Mouse (Mus musculus) cortical plate, adult 2 months (tissue): ENCODE results near the gene Ptprm. TPM values are rescaled to one million over a fixed set of nuclear protein-coding genes. Genes with fewer than 3 reads are reported as not detected.

Experiments used
- H3K27ac ChIP-seq: fragments of 200-500 bp; 2 replicates; pipeline ENCODE4 v1.5.1; 2012; ENCODE audit warnings: low read length, control low read depth, inconsistent platforms; ENCODE audit not compliant: insufficient read depth
- H3K4me1 ChIP-seq: fragments of 200-500 bp; 2 replicates; pipeline ENCODE4 v1.6.1; 2011; ENCODE audit warnings: low read length; ENCODE audit not compliant: control insufficient read depth, insufficient read depth
- H3K4me3 ChIP-seq: fragments of 200-500 bp; 2 replicates; pipeline ENCODE4 v1.5.1; 2011; ENCODE audit warnings: mild to moderate bottlenecking, low read length, control low read depth; ENCODE audit not compliant: insufficient read depth
- CTCF ChIP-seq: fragments of 200-500 bp; IDR thresholded peaks from 2 replicates; pipeline ENCODE4 v1.5.1; 2011; ENCODE audit warnings: mild to moderate bottlenecking, control low read depth, low read length; ENCODE audit not compliant: insufficient read depth; ENCODE audit errors: extremely low read depth
- POLR2A ChIP-seq: fragments of 200-500 bp; IDR thresholded peaks from 2 replicates; pipeline ENCODE4 v1.6.1; 2011; ENCODE audit warnings: mild to moderate bottlenecking, low read length, control low read depth; ENCODE audit not compliant: insufficient read depth; ENCODE audit errors: extremely low read depth
- polyA plus RNA-seq: library from polyadenylated mRNA; depleted of rRNA; stranded (reverse); fragments of >200 nt; gene quantifications from 2 replicates; pipeline ENCODE4 v1.2.3, GENCODE M21; 2012

Gene Ptprm
- polyA plus RNA-seq, 1 experiment = 21.8 TPM

GRCm38 (mm10) chr17:66671287-66671686, 683.0 kb downstream of the Ptprm start:
- Histone ChIP-seq H3K27ac (no peak overlapping the region), H3K4me1 (no peaks in the 10 kb centered on the region), H3K4me3 (no peak overlapping the region)
- TF ChIP-seq POLR2A = no peak
- no peak for TF ChIP-seq CTCF

GRCm38 (mm10) chr17:66665791-66666190, 688.5 kb downstream of the Ptprm start:
- Histone ChIP-seq H3K4me1 (no peaks in the 10 kb centered on the region), H3K4me3 (no peak overlapping the region), H3K27ac (no peak overlapping the region)
- TF ChIP-seq POLR2A = no peak

GRCm38 (mm10) chr17:66665201-66665756, 689.0 kb downstream of the Ptprm start:
- no peak overlapping the region for H3K27ac ChIP-seq
- H3K4me1 ChIP-seq = no peaks in the 10 kb centered on the region
- H3K4me3 ChIP-seq = no peak overlapping the region
- no peak for TF ChIP-seq POLR2A
- no peak for TF ChIP-seq CTCF

- Histone ChIP-seq H3K27ac (no peak overlapping the region), H3K4me1 (no peaks in the 10 kb centered on the region), H3K4me3 (no peak overlapping the region)
- TF ChIP-seq CTCF (no peak), POLR2A (no peak)
These were observed 689.5 kb downstream of the Ptprm start for GRCm38 (mm10) chr17:66664796-66665195.

- H3K4me3 ChIP-seq = no peak overlapping the region
- no peaks in the 10 kb centered on the region for H3K4me1 ChIP-seq
- H3K27ac ChIP-seq = no peak overlapping the region
- TF ChIP-seq POLR2A (no peak), CTCF (no peak)
These were observed 695.0 kb downstream of the Ptprm start for GRCm38 (mm10) chr17:66659242-66659641.

- H3K4me1 ChIP-seq = no peaks in the 10 kb centered on the region
- TF ChIP-seq POLR2A (no peak), CTCF (no peak)
- H3K27ac ChIP-seq = no peak overlapping the region
- H3K4me3 ChIP-seq = no peak overlapping the region
These were observed 716.1 kb downstream of the Ptprm start for GRCm38 (mm10) chr17:66637951-66638722.

- Histone ChIP-seq H3K4me1 (no peaks in the 10 kb centered on the region), H3K27ac (no peak overlapping the region), H3K4me3 (no peak overlapping the region)
- TF ChIP-seq POLR2A = no peak
- TF ChIP-seq CTCF = no peak
These were observed 734.1 kb downstream of the Ptprm start for GRCm38 (mm10) chr17:66619996-66620656.

GRCm38 (mm10) chr17:66619255-66619826, 734.9 kb downstream of the Ptprm start:
- TF ChIP-seq CTCF (no peak), POLR2A (no peak)
- Histone ChIP-seq H3K27ac (no peak overlapping the region), H3K4me1 (no peaks in the 10 kb centered on the region), H3K4me3 (no peak overlapping the region)
